ENCODE assay signal across 15 mouse cellular contexts in genomic region chr2:92210409-92210808, GRCm38 (mm10).
"Had no signal": no experiment of that assay in that cellular context is flagged by ENCODE, and none has a peak within 500 bp of the region (broad histone marks: within the 10 kb centered on the region; RNA-seq: fewer than 3 reads in every experiment).

No protein-coding gene starts in this region.

- H3K9me3 ChIP-seq: neural tube, embryonic 13.5 days; neural tube, embryonic 15.5 days; stomach, embryonic 15.5 days had no signal

- H3K27me3 ChIP-seq: neural tube, embryonic 13.5 days; neural tube, embryonic 15.5 days; stomach, embryonic 15.5 days had no signal

- H3K36me3 ChIP-seq: neural tube, embryonic 15.5 days had no signal

- H3K9ac ChIP-seq: neural tube, embryonic 13.5 days; neural tube, embryonic 15.5 days; stomach, embryonic 15.5 days had no signal

- H3K4me3 ChIP-seq: neural tube, embryonic 13.5 days; neural tube, embryonic 15.5 days; stomach, embryonic 15.5 days had no signal

- DNase-seq: retina, postnatal 1 day; right cerebral cortex, adult 18-20 months; right cerebral cortex, postnatal 25 days; right cerebral cortex, postnatal 4 days; spleen, adult 18-20 months; thymus, adult 18-20 months; thymus, adult 2 months; thymus, postnatal 14 days; thymus, postnatal 25 days; thymus, postnatal 36 days; thymus, postnatal 4 days had no signal

- H3K27ac ChIP-seq: neural tube, embryonic 13.5 days; neural tube, embryonic 15.5 days; stomach, embryonic 15.5 days; stomach, postnatal 0 days had no signal

- H3K4me2 ChIP-seq: neural tube, embryonic 13.5 days; neural tube, embryonic 15.5 days; stomach, embryonic 15.5 days had no signal
